ENCODE assay signal across 10 mouse cellular contexts in the genomic region with DNA sequence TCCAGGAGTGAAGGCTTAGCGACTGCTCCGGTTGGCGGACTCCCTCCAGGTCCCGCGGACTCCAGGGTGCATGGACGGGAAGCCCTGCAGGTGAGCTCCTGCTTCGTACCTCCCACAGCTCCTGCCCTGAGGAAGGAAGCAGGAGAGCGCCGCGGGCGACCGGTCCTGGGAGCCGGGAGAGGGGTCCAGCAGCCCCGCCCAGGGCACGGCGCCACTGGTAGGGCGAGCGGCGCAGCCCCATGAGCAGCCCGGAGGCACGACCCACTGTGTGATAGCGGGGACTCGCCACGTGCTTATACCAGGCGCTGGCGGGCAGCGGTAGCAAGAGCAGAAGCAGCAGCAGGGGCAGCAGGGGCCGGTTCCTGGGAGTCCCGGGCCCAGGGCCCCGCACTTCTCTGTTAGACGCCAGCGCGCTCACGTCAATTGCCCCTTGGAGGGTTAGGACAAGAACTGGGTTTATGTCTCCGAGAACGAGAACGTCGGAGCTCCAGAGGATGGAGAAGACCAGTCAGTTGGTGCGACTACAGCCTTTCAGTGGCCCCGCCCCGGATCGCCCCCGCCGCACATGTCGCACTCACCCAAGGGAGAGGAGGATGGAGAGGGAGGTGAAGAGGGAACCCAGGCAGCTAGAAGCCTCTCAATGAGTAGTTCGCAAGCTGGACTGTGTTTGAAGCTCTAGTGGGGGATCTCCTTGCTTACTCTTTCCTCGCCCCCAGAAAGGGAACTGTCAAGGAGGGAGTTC. TPM values are rescaled to one million over a fixed set of nuclear protein-coding genes. Genes with fewer than 3 reads are reported as not detected.
DNase-seq lines count a peak whose midpoint lies in the region; ATAC-seq lines count a peak whose summit lies in the region.
"Had no signal": no experiment of that assay in that cellular context is flagged by ENCODE, and none has a peak within 500 bp of the region (broad histone marks: within the 10 kb centered on the region; RNA-seq: fewer than 3 reads in every experiment).

A gene (minus strand): TSS at position 441 of the 742 bp plus-strand sequence.

- ATAC-seq in embryonic facial prominence, embryonic 14.5 days (ENCODE audit: low read depth): peak; percentile 48; the same call in 1 of the 2 replicates
- peak; percentile 52 for ATAC-seq in intestine, embryonic 15.5 days
- peak; percentile 49; the same call in 1 of the 2 replicates for ATAC-seq in megakaryocyte, adult 5-6 weeks (ENCODE audit: poor library complexity, severe bottlenecking)
- peak; percentile 61; the same call in 1 of the 2 replicates for ATAC-seq in stomach, embryonic 16.5 days (ENCODE audit: insufficient read depth, low FRiP score)

- no peaks in the 10 kb centered on the region for H3K36me3 ChIP-seq in embryonic facial prominence, embryonic 14.5 days (ENCODE audit: control insufficient read depth, insufficient read depth, low read length)
- no peaks in the 10 kb centered on the region for H3K36me3 ChIP-seq in intestine, embryonic 15.5 days
- H3K36me3 ChIP-seq in stomach, embryonic 16.5 days (ENCODE audit: control insufficient read depth, insufficient read depth, low read length): no peaks in the 10 kb centered on the region

- H3K4me1 ChIP-seq in embryonic facial prominence, embryonic 14.5 days (ENCODE audit: control insufficient read depth, insufficient read depth, low read length): peaks cover 6% of the 10 kb centered on the region; the same call in 1 of the 2 replicates
- peaks cover 12% of the 10 kb centered on the region for H3K4me1 ChIP-seq in intestine, embryonic 15.5 days (replicated peaks)
- peaks cover 10% of the 10 kb centered on the region for H3K4me1 ChIP-seq in stomach, embryonic 16.5 days (ENCODE audit: control insufficient read depth, insufficient read depth, low read length)

- no peak within 1 kb of the TSS for H3K27ac ChIP-seq in embryonic facial prominence, embryonic 14.5 days (replicated peaks; ENCODE audit: low read depth, low read length)
- H3K27ac ChIP-seq in intestine, embryonic 15.5 days: no peak within 1 kb of the TSS
- no peak within 1 kb of the TSS for H3K27ac ChIP-seq in stomach, embryonic 16.5 days (ENCODE audit: low read length)

- H3K9me3 ChIP-seq in embryonic facial prominence, embryonic 14.5 days (ENCODE audit: control insufficient read depth, low read length): no peaks in the 10 kb centered on the region
- H3K9me3 ChIP-seq in intestine, embryonic 15.5 days: no peaks in the 10 kb centered on the region
- H3K9me3 ChIP-seq in stomach, embryonic 16.5 days (replicated peaks; ENCODE audit: control insufficient read depth, low read length): no peaks in the 10 kb centered on the region

- H3K4me2 ChIP-seq in embryonic facial prominence, embryonic 14.5 days (ENCODE audit: low read depth, low read length): peak within 1 kb of the TSS; percentile 93
- H3K4me2 ChIP-seq in intestine, embryonic 15.5 days (replicated peaks): peak within 1 kb of the TSS; percentile 96
- H3K4me2 ChIP-seq in stomach, embryonic 16.5 days (ENCODE audit: low read depth, low read length): peak within 1 kb of the TSS; percentile 83

- H3K27me3 ChIP-seq in embryonic facial prominence, embryonic 14.5 days (replicated peaks; ENCODE audit: control insufficient read depth, insufficient read depth, low read length): peaks cover 36% of the 10 kb centered on the region
- H3K27me3 ChIP-seq in intestine, embryonic 15.5 days (replicated peaks): peaks cover 40% of the 10 kb centered on the region
- peaks cover 30% of the 10 kb centered on the region for H3K27me3 ChIP-seq in stomach, embryonic 16.5 days (ENCODE audit: control insufficient read depth, insufficient read depth, low read length)

- H3K9ac ChIP-seq in embryonic facial prominence, embryonic 14.5 days (ENCODE audit: low read depth, low read length): peak within 1 kb of the TSS; percentile 62
- peak within 1 kb of the TSS; percentile 62 for H3K9ac ChIP-seq in intestine, embryonic 15.5 days
- peak within 1 kb of the TSS; percentile 67 for H3K9ac ChIP-seq in stomach, embryonic 16.5 days (ENCODE audit: low read length)

- peak; percentile 29 for DNase-seq in kidney, adult 18-20 months
- DNase-seq in kidney, adult 9 months: no peak
- DNase-seq in embryonic facial prominence, embryonic 14.5 days (ENCODE audit: low spot score): no peak
- no peak for DNase-seq in ovary, postnatal 10 days (ENCODE audit: low spot score)
- DNase-seq in adrenal gland, postnatal 4 days (ENCODE audit: low spot score in 2 of 2): no peak

- WGBS in embryonic facial prominence, embryonic 14.5 days: 1% methylated on average over 40 of the region's 47 CpGs
- WGBS in intestine, embryonic 15.5 days: 2% methylated on average over 47 of the region's 47 CpGs
- WGBS in stomach, embryonic 16.5 days: 2% methylated on average over 47 of the region's 47 CpGs

- peak within 1 kb of the TSS; percentile 45 for H3K4me3 ChIP-seq in embryonic facial prominence, embryonic 14.5 days (ENCODE audit: low read depth, low read length)
- peak within 1 kb of the TSS; percentile 43 for H3K4me3 ChIP-seq in intestine, embryonic 15.5 days (replicated peaks)
- H3K4me3 ChIP-seq in stomach, embryonic 16.5 days (replicated peaks; ENCODE audit: low read length): peak within 1 kb of the TSS; percentile 46

RNA-seq across cellular contexts. Expression of the gene that starts here (rescaled TPM):
- 0.82 and 1.4 TPM in 2 replicates for polyA plus RNA-seq in embryonic facial prominence, embryonic 14.5 days (2014; fragmentation: Nextera tagmentation; extraction: Ambion mirVana)
- 0.30 and 0.56 TPM in 2 replicates for polyA plus RNA-seq in intestine, embryonic 15.5 days (2015; fragmentation: Nextera tagmentation; extraction: Ambion mirVana)
- not detected in 2 replicates for total RNA-seq in megakaryocyte, adult 5-6 weeks (2015)
- not detected in 2 replicates for total RNA-seq in megakaryocyte, adult 5-6 weeks (2017)
- 0.37 and 0.39 TPM in 2 replicates for polyA plus RNA-seq in stomach, embryonic 16.5 days (2015; fragmentation: Nextera tagmentation; extraction: Ambion mirVana)
- not detected for total RNA-seq in adrenal gland, postnatal 4 days (2021)
- total RNA-seq: MEL had no signal
- polyA plus RNA-seq: large intestine, adult 2 months had no signal

Comparison
In these comparisons a context has a peak if more than half of its experiments do, and no peak if none do; other contexts are left out.
1. Peak in ATAC-seq, H3K4me3 ChIP-seq, H3K9ac ChIP-seq and H3K4me2 ChIP-seq in intestine, embryonic 15.5 days; RNA of the gene not detected or under 1 TPM.
2. Peak in ATAC-seq in megakaryocyte, adult 5-6 weeks; RNA of the gene not detected or under 1 TPM.
3. Peak in ATAC-seq, H3K4me3 ChIP-seq, H3K9ac ChIP-seq and H3K4me2 ChIP-seq in stomach, embryonic 16.5 days; RNA of the gene not detected or under 1 TPM.